Mouse (Mus musculus): ENCODE data around the gene Pex10. TPM values are rescaled to one million over a fixed set of nuclear protein-coding genes. Genes with fewer than 3 reads are reported as not detected.

The Pex10 gene
- polyA plus RNA-seq, 1 experiment from 2014 or later, result 24.0 TPM

DNA sequence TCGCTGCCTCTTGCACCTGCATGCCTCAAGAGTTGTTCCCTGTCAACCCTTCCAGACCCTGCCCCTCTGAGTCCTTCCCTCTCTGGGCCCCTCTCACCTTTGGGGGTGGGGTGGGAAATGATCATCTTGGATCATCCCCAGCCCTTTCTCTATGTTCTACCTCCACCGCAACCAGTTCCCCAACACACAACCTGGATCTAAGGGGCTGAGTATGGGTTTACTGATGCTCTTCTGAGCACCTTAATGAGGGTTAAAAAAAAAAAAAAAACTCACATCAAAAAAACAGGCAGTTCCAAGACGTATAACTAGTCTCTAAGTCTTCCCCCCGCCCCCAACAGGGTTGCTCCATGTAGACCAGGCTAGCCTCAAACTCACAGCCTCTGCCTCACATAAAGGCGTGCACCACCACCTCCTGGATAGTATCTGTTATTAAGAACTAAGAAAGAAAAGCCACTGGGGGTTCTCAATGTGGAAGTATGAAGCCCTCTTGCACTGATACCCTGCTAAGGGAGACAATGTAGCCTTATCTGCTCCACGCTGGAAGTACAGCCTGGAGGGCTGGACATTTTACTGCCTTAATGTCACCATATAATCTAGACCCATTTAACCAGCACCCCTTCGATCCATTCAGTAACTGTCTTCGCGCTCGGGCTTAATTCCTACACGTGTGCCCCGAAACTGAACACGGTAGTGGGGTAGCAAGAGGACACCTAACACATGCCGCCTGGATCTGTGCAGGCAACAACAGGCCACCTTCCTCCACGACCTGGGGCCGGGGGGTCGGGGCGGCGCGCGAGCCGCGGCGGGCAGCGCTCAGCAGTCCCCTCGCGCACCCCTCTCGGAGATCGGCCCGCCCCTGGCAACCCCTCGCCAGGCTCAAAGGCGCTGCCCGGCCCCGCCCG lies 18.6 kb downstream of the Pex10 start:
- H3K9me3 ChIP-seq (replicated peaks), result no peaks in the 10 kb centered on the region
- H3K9ac ChIP-seq, result peak overlapping the region; percentile 80
- 6% methylated on average over 35 of the region's 35 CpGs for WGBS
- H3K27me3 ChIP-seq, result no peaks in the 10 kb centered on the region
- H3K36me3 ChIP-seq, result peaks cover 35% of the 10 kb centered on the region
- H3K4me2 ChIP-seq, result peak overlapping the region; percentile 83
- H3K4me1 ChIP-seq, result peaks cover 40% of the 10 kb centered on the region
- ATAC-seq (replicated peaks; ENCODE audit: low FRiP score), result peak; percentile 86; the same call in 1 of the 2 replicates
- peak overlapping the region; percentile 96 for H3K4me3 ChIP-seq (replicated peaks)
- H3K27ac ChIP-seq, result peak overlapping the region; percentile 96

- peak; percentile 98 for ATAC-seq (replicated peaks; ENCODE audit: low FRiP score)
- H3K4me1 ChIP-seq, result peaks cover 39% of the 10 kb centered on the region
- H3K9ac ChIP-seq, result peak within 1 kb of the TSS; percentile 80
- H3K27me3 ChIP-seq, result no peaks in the 10 kb centered on the region
- peak within 1 kb of the TSS; percentile 96 for H3K27ac ChIP-seq
- under 1% methylated on average over 85 of the region's 85 CpGs for WGBS
- peaks cover 27% of the 10 kb centered on the region for H3K36me3 ChIP-seq
- H3K4me3 ChIP-seq (replicated peaks), result peak within 1 kb of the TSS; percentile 96
- H3K9me3 ChIP-seq (replicated peaks), result no peaks in the 10 kb centered on the region
- peak within 1 kb of the TSS; percentile 92 for H3K4me2 ChIP-seq
These were observed 19.6 kb downstream of the Pex10 start, which contains the start of the genes Rer1 and Morn1 for GRCm38 (mm10) chr4:155086108-155087024. Gene Rer1 (minus strand): TSS chr4:155086382. Gene Morn1 (plus strand): TSS chr4:155086577.

DNA sequence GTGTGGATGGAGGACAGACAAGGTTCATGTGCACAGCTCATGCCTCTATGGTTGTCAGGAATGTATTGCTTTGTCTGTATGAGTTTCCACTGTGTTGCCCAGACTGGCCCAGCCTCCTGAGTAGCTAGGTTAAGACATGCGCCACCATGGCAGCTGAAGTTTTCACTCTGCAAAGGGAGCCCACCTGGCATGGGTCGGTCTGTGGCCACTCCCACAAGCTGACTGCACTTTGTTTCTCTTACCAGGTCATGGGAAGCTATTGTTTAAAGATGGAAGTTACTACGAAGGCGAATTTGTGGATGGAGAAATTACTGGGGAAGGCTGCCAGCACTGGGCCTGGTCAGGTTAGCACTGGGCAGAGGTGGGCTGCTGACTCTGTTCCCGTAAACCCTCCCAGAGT lies 22.4 kb downstream of the Pex10 start:
- H3K36me3 ChIP-seq, result peaks cover 14% of the 10 kb centered on the region
- no peak overlapping the region for H3K4me2 ChIP-seq
- H3K9ac ChIP-seq, result no peak overlapping the region
- ATAC-seq (replicated peaks; ENCODE audit: low FRiP score), result no peak
- no peak overlapping the region for H3K27ac ChIP-seq
- H3K4me1 ChIP-seq, result peaks cover 24% of the 10 kb centered on the region
- no peaks in the 10 kb centered on the region for H3K9me3 ChIP-seq (replicated peaks)
- H3K4me3 ChIP-seq (replicated peaks), result no peak overlapping the region
- no peaks in the 10 kb centered on the region for H3K27me3 ChIP-seq
- WGBS, result 92% methylated on average over 5 of the region's 5 CpGs

GRCm38 (mm10) chr4:155090147-155090546 lies 23.3 kb downstream of the Pex10 start:
- WGBS, result 94% methylated on average over 4 of the region's 4 CpGs
- H3K27me3 ChIP-seq, result no peaks in the 10 kb centered on the region
- H3K36me3 ChIP-seq, result peaks cover 14% of the 10 kb centered on the region

GRCm38 (mm10) chr4:155090688-155091449 lies 24.1 kb downstream of the Pex10 start:
- H3K27ac ChIP-seq, result no peak overlapping the region
- no peaks in the 10 kb centered on the region for H3K9me3 ChIP-seq (replicated peaks)
- ATAC-seq (replicated peaks; ENCODE audit: low FRiP score), result no peak
- H3K4me1 ChIP-seq, result peaks cover 16% of the 10 kb centered on the region
- peaks cover 14% of the 10 kb centered on the region for H3K36me3 ChIP-seq
- WGBS, result 92% methylated on average over 13 of the region's 13 CpGs
- no peak overlapping the region for H3K4me3 ChIP-seq (replicated peaks)
- H3K4me2 ChIP-seq, result no peak overlapping the region
- no peak overlapping the region for H3K9ac ChIP-seq
- no peaks in the 10 kb centered on the region for H3K27me3 ChIP-seq

More at GRCm38 (mm10) chr4:155090147-155090546, 23.3 kb downstream of the Pex10 start:
- Histone ChIP-seq H3K4me1 (peaks cover 15% of the 10 kb centered on the region), H3K4me2 (no peak overlapping the region), H3K27ac (no peak overlapping the region), H3K9ac (no peak overlapping the region), H3K9me3 (replicated peaks) (no peaks in the 10 kb centered on the region), H3K4me3 (replicated peaks) (no peak overlapping the region)
- no peak for ATAC-seq (replicated peaks; ENCODE audit: low FRiP score)

DNA sequence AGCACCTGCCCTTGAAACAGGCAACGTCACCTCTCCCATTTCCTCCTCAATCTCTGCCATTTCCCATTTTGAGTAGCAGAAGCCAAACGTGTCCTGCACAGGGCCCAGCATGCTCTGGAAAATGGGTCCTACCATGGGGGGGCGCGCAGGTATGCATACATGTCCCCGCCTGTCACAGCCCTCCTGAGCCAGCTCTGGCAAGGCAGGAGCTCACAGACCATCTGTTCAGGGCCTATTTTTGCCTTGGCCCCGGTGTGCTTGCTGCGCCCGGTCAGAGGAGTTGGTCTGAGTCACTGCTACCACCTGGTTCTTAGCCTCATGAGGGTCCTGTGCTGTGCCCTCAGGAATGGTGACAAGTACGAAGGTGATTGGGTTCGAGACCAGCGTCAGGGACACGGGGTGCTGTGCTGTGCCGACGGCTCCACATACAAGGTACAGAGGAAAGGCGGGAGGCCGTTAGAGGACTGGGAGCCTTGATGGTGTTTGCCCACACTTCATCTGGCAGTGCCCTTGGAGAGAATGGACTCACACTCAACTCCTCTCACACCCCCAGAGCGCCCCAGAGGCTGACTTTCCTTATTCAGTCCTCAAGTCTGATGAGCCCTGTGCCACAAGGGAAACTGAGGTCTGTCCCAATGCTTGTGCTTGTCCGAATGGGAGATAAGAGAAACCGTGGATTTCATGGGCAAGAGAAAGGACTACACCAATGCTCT lies 26.1 kb downstream of the Pex10 start:
- ATAC-seq (replicated peaks; ENCODE audit: low FRiP score), result no peak
- H3K9me3 ChIP-seq (replicated peaks), result no peaks in the 10 kb centered on the region

DNA sequence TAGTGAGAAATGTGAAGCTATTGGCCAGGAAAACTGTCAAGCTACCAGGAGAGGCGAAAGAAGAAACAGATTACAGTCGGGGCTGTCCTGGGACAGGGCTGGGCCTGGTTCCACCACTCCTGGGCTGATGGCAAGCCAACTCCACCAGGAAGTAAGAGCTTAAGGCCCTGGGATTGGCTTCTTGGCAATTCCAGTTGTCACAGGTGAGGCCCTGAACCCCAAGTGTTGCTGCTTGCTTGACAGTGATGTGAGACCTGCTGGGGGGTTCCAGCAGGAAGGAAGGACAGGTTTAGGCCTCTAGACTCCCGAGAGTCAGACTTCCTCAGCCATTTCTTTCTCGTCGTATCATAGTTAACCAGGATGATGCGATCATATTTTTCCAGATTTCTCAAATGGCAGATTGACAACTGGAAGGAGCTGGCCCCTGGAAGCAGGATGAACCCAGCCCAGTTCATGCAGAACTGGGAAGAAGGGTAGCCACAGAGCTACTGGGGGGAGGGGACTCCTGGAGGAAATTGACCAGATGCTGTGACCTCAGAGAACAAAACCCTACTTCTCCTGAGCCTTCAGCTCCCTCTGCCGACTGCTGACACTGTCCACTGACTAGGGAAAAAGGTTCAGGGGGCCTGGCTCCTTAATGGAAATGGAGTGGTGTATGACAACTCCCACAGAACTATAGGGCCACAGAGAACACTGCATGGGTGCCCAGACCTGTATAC lies 26.8 kb downstream of the Pex10 start:
- WGBS, result 79% methylated on average over 7 of the region's 7 CpGs
- Histone ChIP-seq H3K36me3 (peaks cover 14% of the 10 kb centered on the region), H3K4me2 (no peak overlapping the region), H3K4me3 (replicated peaks) (no peak overlapping the region), H3K27ac (no peak overlapping the region), H3K9ac (no peak overlapping the region), H3K9me3 (replicated peaks) (no peaks in the 10 kb centered on the region), H3K4me1 (peaks cover 8% of the 10 kb centered on the region), H3K27me3 (no peaks in the 10 kb centered on the region)
- ATAC-seq (replicated peaks; ENCODE audit: low FRiP score), result no peak

More for the DNA sequence above, 26.1 kb downstream of the Pex10 start:
- no peak overlapping the region for H3K4me3 ChIP-seq (replicated peaks)
- H3K36me3 ChIP-seq, result peaks cover 14% of the 10 kb centered on the region
- H3K27ac ChIP-seq, result no peak overlapping the region
- peaks cover 8% of the 10 kb centered on the region for H3K4me1 ChIP-seq
- no peak overlapping the region for H3K4me2 ChIP-seq
- WGBS, result 95% methylated on average over 19 of the region's 19 CpGs
- H3K27me3 ChIP-seq, result no peaks in the 10 kb centered on the region
- no peak overlapping the region for H3K9ac ChIP-seq

DNA sequence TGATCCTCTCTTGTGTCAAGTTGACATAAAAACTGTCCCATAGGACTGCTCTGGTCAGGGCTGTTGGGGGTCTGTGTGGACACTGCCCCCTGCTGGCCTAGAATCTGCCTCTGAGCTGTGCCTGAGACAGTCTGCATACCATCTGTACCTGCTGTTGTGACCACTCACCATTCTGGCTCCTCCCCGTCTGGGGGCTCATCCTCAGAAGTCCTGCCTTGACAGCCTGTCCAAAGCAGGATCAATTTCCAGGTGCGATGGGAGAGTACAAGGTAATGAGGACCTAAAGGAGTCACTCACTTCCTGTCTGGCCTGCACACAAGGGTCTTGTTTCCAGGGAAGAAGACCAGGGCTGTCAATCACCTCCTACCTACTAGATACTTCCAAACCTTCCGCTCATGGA lies 27.7 kb downstream of the Pex10 start:
- Histone ChIP-seq H3K4me3 (replicated peaks) (no peak overlapping the region), H3K27me3 (no peaks in the 10 kb centered on the region), H3K27ac (no peak overlapping the region), H3K9me3 (replicated peaks) (no peaks in the 10 kb centered on the region), H3K36me3 (peaks cover 8% of the 10 kb centered on the region; the same call in 1 of the 2 replicates), H3K4me2 (no peak overlapping the region), H3K4me1 (peaks cover 8% of the 10 kb centered on the region), H3K9ac (no peak overlapping the region)
- ATAC-seq (replicated peaks; ENCODE audit: low FRiP score), result peak; percentile 63
- 60% methylated on average over 3 of the region's 3 CpGs for WGBS

DNA sequence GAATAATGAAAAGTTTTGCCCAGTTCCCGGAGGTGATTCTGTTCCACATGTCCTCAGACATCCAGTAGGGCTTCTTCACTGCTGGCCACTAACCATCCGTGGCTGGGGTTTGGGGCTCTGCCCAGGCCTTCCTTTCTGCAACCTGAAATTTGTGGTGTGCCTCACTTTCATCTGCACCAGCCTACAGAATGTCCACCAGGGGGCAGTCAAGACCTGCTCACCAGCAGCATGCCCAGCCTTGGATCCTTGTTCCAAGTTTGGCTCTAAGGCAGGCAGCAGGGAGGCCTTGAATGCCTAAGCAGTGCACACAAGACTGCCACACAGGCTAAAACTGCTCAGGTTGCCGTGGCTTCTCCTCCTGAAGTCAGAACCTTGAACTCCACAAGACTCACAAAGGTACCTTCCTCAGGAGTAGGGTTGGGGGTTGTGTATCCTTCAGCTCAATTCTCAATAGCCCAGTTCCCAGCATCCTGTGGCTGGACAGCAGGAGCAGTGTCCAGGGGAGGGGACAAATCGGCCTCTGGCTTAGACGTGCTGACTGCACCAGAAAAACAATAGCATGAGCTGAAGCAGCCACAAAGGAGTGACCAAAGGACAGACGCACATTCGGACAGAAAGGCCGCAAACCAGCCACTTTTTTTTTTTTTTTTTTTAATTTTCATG lies 28.6 kb downstream of the Pex10 start:
- Histone ChIP-seq H3K27me3 (no peaks in the 10 kb centered on the region), H3K4me1 (peaks cover 11% of the 10 kb centered on the region), H3K36me3 (peaks cover 8% of the 10 kb centered on the region; the same call in 1 of the 2 replicates), H3K9ac (no peak overlapping the region), H3K4me3 (replicated peaks) (no peak overlapping the region), H3K27ac (peak overlapping the region; percentile 39), H3K9me3 (replicated peaks) (no peaks in the 10 kb centered on the region), H3K4me2 (no peak overlapping the region)
- ATAC-seq (replicated peaks; ENCODE audit: low FRiP score), result peak; percentile 73
- WGBS, result 41% methylated on average over 8 of the region's 8 CpGs

DNA sequence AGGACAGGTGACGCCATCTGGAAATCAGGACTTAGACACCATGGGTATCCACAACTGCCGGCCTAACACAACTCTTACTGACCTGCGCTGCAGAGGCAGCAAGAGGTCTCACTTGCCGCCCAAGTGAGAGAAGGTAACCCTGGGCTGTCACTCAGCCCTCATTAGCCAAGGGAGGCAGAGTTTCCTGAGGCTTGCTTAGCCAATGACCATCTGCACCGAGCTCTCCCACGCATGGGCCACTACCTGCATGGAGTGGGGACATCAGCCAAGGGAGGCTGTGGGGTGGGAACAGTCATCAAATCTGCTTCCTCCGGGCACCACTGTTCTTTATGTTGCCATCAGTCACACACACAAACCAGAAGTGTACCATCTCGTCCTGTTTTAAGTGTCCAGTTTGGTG lies 29.2 kb downstream of the Pex10 start:
- no peak overlapping the region for H3K4me3 ChIP-seq (replicated peaks)
- 67% methylated on average over 8 of the region's 8 CpGs for WGBS
- peaks cover 11% of the 10 kb centered on the region for H3K4me1 ChIP-seq
- peaks cover 8% of the 10 kb centered on the region; the same call in 1 of the 2 replicates for H3K36me3 ChIP-seq
- H3K9ac ChIP-seq, result no peak overlapping the region
- ATAC-seq (replicated peaks; ENCODE audit: low FRiP score), result no peak
- no peaks in the 10 kb centered on the region for H3K9me3 ChIP-seq (replicated peaks)
- no peak overlapping the region for H3K4me2 ChIP-seq
- no peaks in the 10 kb centered on the region for H3K27me3 ChIP-seq
- H3K27ac ChIP-seq, result no peak overlapping the region; the same call in 1 of the 2 replicates

Data from kidney, embryonic 15.5 days (tissue).